Mouse (Mus musculus): ENCODE measurements around the gene Bmp2k. TPM values are rescaled to one million over a fixed set of nuclear protein-coding genes. Genes with fewer than 3 reads are reported as not detected.

The Bmp2k gene
- polyA plus RNA-seq, 1 experiment from 2014 or later, result 57.2 TPM

GRCm38 (mm10) chr5:97125459-97125970, 128.0 kb downstream of the Bmp2k start:
- H3K4me1 ChIP-seq, result no peaks in the 10 kb centered on the region
- no peak overlapping the region for H3K4me2 ChIP-seq
- no peak overlapping the region for H3K4me3 ChIP-seq
- no peak overlapping the region for H3K27ac ChIP-seq
- no peak for ATAC-seq
- H3K9me3 ChIP-seq (replicated peaks), result no peaks in the 10 kb centered on the region
- no peaks in the 10 kb centered on the region for H3K27me3 ChIP-seq (replicated peaks)
- 61% methylated on average over 10 of the region's 10 CpGs for WGBS (ENCODE audit: insufficient replicate concordance)
- H3K36me3 ChIP-seq, result no peaks in the 10 kb centered on the region
- H3K9ac ChIP-seq, result no peak overlapping the region

- H3K9me3 ChIP-seq (replicated peaks), result no peaks in the 10 kb centered on the region
- WGBS (ENCODE audit: insufficient replicate concordance), result 17% methylated on average over 4 of the region's 4 CpGs
- H3K9ac ChIP-seq, result no peak overlapping the region
- no peak for ATAC-seq
- H3K27ac ChIP-seq, result no peak overlapping the region
- no peaks in the 10 kb centered on the region for H3K27me3 ChIP-seq (replicated peaks)
- H3K36me3 ChIP-seq, result no peaks in the 10 kb centered on the region
- no peak overlapping the region for H3K4me3 ChIP-seq
- no peak overlapping the region for H3K4me2 ChIP-seq
- H3K4me1 ChIP-seq, result no peaks in the 10 kb centered on the region
Observed at GRCm38 (mm10) chr5:97126005-97126404, 128.5 kb downstream of the Bmp2k start.

DNA sequence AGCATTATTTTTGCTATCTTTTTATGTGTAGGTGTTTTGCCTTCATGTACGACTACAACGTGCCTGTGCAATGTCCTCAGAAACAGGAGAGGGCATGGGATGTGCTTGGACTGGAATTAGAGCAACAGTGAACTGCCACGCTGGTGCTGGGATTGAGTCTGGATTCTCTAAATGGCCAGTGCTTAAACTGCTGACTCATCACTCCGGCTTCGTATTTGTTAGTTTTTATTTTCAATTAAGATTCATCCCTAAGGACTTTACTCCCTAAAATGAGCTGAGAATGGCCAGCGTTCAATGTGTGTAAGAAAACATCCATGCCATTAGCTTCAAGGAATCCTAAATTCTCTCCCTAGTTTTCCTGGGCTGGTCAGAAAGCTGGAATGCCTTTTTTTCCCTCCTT, 129.8 kb downstream of the Bmp2k start:
- Histone ChIP-seq H3K4me2 (no peak overlapping the region), H3K9me3 (replicated peaks) (no peaks in the 10 kb centered on the region), H3K36me3 (no peaks in the 10 kb centered on the region), H3K27me3 (replicated peaks) (no peaks in the 10 kb centered on the region), H3K4me1 (no peaks in the 10 kb centered on the region), H3K4me3 (no peak overlapping the region), H3K9ac (no peak overlapping the region), H3K27ac (no peak overlapping the region)
- ATAC-seq, result no peak
- 73% methylated on average over 6 of the region's 6 CpGs for WGBS (ENCODE audit: insufficient replicate concordance)

- H3K4me2 ChIP-seq, result no peak overlapping the region
- 40% methylated on average over 21 of the region's 21 CpGs for WGBS (ENCODE audit: insufficient replicate concordance)
- no peaks in the 10 kb centered on the region for H3K9me3 ChIP-seq (replicated peaks)
- H3K4me1 ChIP-seq, result no peaks in the 10 kb centered on the region
- H3K27me3 ChIP-seq (replicated peaks), result no peaks in the 10 kb centered on the region
- H3K4me3 ChIP-seq, result no peak overlapping the region
- ATAC-seq, result no peak
- H3K27ac ChIP-seq, result no peak overlapping the region
- H3K36me3 ChIP-seq, result no peaks in the 10 kb centered on the region
- no peak overlapping the region for H3K9ac ChIP-seq
Observed at GRCm38 (mm10) chr5:97128242-97129226, 131.0 kb downstream of the Bmp2k start.

DNA sequence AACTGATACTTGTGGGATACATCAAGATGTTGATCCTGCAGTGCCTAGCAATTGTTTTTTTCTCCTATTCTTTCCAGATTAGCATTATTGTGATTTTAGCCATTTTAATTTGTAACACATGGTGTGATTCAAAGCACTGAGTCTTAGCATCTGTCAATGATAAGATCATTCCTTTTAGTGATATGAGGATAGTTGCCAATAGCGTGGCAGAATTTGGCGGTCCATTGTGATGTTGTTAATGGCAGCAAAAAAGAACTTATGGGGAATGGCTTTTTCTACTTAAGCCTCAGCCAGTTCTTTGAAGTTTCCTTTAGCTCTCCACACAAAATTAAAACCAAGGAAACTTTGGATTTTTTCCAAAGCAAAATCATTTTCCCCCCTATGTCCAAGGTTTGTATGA, 132.1 kb downstream of the Bmp2k start:
- no peaks in the 10 kb centered on the region for H3K4me1 ChIP-seq
- H3K9ac ChIP-seq, result no peak overlapping the region
- WGBS (ENCODE audit: insufficient replicate concordance), result 81% methylated on average over 2 of the region's 2 CpGs
- H3K27ac ChIP-seq, result no peak overlapping the region
- no peak overlapping the region for H3K4me3 ChIP-seq
- ATAC-seq, result no peak
- no peaks in the 10 kb centered on the region for H3K36me3 ChIP-seq
- H3K4me2 ChIP-seq, result no peak overlapping the region
- no peaks in the 10 kb centered on the region for H3K9me3 ChIP-seq (replicated peaks)
- H3K27me3 ChIP-seq (replicated peaks), result no peaks in the 10 kb centered on the region

- H3K4me2 ChIP-seq, result no peak overlapping the region
- no peak overlapping the region for H3K27ac ChIP-seq
- no peaks in the 10 kb centered on the region for H3K27me3 ChIP-seq (replicated peaks)
- no peaks in the 10 kb centered on the region for H3K4me1 ChIP-seq
- H3K36me3 ChIP-seq, result no peaks in the 10 kb centered on the region
- no peaks in the 10 kb centered on the region for H3K9me3 ChIP-seq (replicated peaks)
- H3K9ac ChIP-seq, result no peak overlapping the region
- 67% methylated on average over 2 of the region's 2 CpGs for WGBS (ENCODE audit: insufficient replicate concordance)
- H3K4me3 ChIP-seq, result no peak overlapping the region
- ATAC-seq, result no peak
Observed at GRCm38 (mm10) chr5:97135331-97135730, 137.8 kb downstream of the Bmp2k start.

Other genes with a start within 250 kb of the Bmp2k start
- 16.0 and 16.2 TPM in 2 replicates for gene Anxa3, start 204.3 kb upstream of the Bmp2k start, polyA plus RNA-seq (2016; fragmentation: Nextera tagmentation; extraction: Ambion mirVana)
- gene Paqr3, start 113.9 kb downstream of the Bmp2k start, polyA plus RNA-seq (2016; fragmentation: Nextera tagmentation; extraction: Ambion mirVana), result 1.3 and 1.8 TPM in 2 replicates

Data from liver, embryonic 12.5 days (tissue).